Mouse (Mus musculus) lung, postnatal 0 days (tissue): ENCODE measurements around the gene Gm4969.

Experiments
- CTCF ChIP-seq: IDR thresholded peaks from 2 replicates; pipeline ENCODE4 v1.5.1; 2016; ENCODE audit warnings: antibody characterized with exemption, mild to moderate bottlenecking
- EP300 ChIP-seq: IDR thresholded peaks from 2 replicates; pipeline ENCODE4 v1.6.1; 2016; ENCODE audit warnings: antibody characterized with exemption, mild to moderate bottlenecking, control low read depth

DNA sequence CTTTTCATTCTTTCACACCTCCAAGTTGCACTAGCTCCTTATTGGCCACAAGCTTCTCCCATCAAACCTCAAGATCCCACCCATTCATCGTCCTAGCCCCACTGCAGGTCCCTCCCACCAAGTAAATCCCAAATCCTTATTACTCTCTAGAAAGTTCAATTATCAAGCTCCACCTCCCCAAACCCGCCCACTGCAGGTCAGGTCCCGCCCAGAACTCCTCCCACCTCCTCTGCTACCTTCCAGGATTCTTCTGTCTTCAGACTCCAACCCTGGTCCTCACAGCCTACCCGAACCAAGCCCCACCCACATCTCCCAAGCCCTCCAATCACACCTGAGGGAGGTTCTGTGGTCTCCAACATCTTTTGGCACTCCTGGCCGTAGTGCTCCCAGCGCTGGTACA is 46.0 kb upstream of the Gm4969 start:
- TF ChIP-seq CTCF = no peak
- no peak for TF ChIP-seq EP300
